Mouse (Mus musculus): ENCODE results near the gene Zkscan7.
"Not testable (repeated sequence)": the region's sequence is repeated elsewhere in the genome, so short reads cannot be mapped to it uniquely, and the experiment has no call there.

Gene Zkscan7

DNA sequence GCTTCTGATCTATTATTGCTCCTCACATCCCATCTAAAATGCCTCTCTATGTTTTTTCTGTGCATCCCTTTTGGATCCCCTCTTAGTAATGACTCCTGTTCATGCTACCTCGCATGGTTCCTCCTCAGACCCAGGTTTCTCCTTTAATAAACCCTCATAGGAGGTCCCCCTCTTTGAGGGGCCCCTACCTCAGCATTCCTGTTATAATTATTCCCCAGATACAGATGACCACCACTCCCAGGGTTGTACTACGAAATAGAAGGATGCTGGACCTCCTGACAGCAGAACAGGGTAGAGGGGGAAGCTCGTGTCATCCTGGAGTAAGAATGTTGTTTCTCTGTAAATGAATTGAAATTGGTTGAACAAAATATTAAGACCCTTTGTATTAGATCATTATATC lies at the start of gene Zkscan7:
Gene Zkscan7, plus strand, starts transcription at position 301 of the 400 bp plus-strand sequence.
- no peak for DNase-seq (ENCODE audit: low read depth, low spot score)

DNA sequence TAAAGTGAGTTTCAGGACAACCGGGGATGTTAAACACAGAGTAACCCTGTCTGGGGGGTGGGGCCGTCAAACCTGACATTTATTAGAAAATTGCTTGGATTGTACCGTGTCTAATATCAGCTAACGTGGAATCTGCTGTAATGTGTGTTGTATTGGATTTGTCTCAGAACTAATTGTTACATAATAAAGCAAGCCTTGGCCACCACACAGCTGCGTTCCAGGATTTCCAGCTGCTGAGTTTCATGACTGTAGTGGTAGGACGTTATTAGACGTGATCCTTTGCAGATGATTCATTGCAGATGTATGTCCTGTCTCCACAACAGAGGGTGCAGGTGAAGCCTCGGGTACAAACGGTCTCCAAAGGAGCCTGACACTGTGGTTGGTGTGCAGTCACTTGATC lies 49.4 kb upstream of the Zkscan7 start:
- no peak for DNase-seq (ENCODE audit: low read depth, low spot score)

DNA sequence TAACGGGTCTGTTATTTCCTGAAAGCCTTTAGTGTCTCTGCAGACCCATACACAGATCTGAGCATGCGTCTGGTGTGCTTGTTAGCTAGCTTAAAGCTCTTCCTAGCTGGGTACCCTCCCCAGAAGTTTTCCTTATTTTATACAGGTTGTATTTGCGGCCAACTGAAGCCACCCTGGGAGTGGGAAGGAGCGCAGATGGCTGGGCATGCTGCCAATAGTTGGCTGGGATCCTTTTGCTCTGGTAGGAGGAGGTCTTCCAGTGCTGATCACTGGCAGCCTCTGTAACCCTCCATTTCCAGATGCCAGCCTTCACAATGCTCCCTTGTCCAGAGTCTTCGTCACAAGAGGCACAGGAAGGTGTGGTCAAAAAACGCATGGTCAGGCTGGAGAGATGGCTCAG lies 48.7 kb upstream of the Zkscan7 start:
- peak; percentile 9 for DNase-seq (ENCODE audit: low read depth, low spot score)

GRCm38 (mm10) chr9:122837216-122837615 lies 48.3 kb upstream of the Zkscan7 start:
- DNase-seq (ENCODE audit: low read depth, low spot score): no peak

DNA sequence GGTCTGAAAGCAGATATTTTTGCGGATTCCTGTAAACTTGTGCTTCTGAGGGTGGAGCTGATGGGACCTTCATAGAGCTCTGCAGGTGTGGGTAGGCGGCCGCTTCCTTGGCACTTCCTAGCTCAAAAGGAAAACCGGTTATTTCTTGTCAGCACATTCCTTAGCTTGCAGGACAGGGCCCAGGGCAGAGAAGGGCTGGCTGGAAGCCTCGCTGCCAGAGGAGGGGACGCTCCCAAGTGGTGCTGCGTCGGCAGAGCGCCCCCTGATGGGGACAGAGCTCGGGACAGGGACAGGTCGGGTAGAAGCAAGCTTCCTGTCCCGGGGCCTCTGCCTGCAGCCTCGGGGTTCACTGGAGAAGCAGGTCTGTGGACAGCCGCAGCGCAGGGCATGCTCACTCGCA lies 47.8 kb upstream of the Zkscan7 start:
- DNase-seq (ENCODE audit: low read depth, low spot score): no peak

- no peak for DNase-seq (ENCODE audit: low read depth, low spot score)
These were observed 41.7 kb upstream of the Zkscan7 start, which contains the start of gene Gm35549 for GRCm38 (mm10) chr9:122843760-122844159. Gm35549 (minus strand) TSS chr9:122844035.

- no peak for DNase-seq (ENCODE audit: low read depth, low spot score)
These were observed 39.9 kb upstream of the Zkscan7 start for GRCm38 (mm10) chr9:122845621-122846020.

DNA sequence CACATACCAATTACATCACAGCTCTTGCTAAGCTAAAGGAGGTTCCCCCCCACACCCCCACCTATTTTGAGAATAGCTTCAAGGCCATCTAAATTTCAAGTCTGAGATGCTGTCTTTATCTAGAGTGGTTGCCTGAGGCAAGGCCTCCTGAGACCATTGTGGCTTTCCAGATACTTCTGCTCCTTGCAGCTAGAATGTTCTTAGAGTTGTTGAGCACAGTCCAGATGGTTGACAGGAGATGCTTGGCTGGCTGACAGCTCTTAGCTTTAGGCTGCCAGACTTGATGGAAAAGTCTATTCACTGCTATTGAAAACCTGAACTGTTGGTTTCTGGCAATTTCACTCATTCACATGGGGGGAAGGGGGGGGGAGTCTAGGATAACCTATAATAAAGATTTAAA lies 39.3 kb upstream of the Zkscan7 start:
- peak; percentile 66 for DNase-seq (ENCODE audit: low read depth, low spot score)

DNA sequence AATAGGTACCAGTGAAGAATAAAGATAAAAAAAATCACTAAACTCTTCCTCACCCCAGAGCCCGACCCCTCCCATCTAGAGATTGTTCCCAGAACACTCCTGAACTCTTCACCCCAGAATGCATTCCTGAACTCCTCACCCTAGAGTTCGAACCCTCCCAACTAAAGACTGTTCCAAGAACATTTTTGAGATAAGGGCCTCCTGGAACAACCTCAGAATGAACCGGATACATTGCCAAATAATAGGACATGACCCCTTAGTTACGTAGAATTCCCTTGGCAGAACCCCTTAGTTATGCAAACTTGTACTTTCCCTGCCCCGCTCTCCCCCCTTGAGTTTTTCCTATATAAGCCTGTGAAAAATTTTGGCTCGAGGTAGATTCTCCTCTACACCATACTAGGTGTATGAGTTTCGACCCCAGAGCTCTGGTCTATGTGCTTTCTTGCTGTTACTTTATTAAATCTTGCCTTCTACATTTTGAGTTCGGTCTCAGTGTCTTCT lies 37.6 kb upstream of the Zkscan7 start:
- DNase-seq (ENCODE audit: low read depth, low spot score): not testable (repeated sequence)

DNA sequence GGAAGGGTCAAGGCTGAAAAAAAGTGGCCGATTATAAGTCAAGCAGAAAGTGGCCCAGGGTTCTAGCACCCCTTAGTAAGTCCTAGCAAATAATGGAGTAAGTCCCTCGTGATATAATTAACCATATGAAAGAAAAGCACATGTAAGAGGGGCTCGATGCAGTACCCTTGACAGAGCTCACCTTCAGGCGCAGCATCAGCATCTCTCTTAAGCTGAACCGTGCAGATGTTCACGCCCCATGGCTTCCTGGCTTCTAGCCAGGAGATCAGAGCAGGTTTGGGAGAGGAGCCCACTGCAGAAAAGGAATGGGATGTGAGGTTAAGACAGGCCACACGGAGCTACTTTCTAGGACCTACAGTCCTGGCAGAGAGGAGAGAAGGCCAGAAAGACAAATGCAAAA lies 31.0 kb upstream of the Zkscan7 start:
- no peak for DNase-seq (ENCODE audit: low read depth, low spot score)

DNA sequence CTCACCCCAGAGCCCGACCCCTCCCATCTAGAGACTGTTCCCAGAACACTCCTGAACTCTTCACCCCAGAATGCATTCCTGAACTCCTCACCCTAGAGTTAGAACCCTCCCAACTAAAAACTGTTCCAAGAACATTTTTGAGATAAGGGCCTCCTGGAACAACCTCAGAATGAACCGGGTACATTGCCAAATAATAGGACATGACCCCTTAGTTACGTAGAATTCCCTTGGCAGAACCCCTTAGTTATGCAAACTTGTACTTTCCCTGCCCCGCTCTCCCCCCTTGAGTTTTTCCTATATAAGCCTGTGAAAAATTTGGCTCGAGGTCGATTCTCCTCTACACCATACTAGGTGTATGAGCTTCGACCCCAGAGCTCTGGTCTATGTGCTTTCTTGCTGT lies 30.3 kb upstream of the Zkscan7 start:
- DNase-seq (ENCODE audit: low read depth, low spot score): not testable (repeated sequence)

DNA sequence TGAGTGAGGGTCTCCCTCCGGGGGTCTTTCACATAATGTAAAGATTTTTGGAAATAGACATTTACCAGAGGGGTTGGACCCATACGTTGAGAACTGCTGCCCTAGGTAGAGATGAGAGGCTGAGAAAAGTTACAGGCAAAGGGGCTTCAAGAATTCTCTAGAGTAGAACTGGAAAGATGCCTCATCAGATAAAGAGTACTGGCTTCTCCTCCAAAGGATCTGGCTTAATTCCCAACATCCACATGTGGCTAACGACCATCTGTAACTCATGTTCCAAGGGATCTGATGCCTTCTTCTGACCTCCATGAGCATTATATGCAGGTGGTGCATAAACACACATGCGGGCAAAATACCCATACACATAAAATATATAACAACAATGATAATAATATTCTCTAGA lies 29.9 kb upstream of the Zkscan7 start:
- DNase-seq (ENCODE audit: low read depth, low spot score): no peak

- DNase-seq (ENCODE audit: low read depth, low spot score): no peak
These were observed 28.8 kb upstream of the Zkscan7 start for GRCm38 (mm10) chr9:122856716-122857115.

DNA sequence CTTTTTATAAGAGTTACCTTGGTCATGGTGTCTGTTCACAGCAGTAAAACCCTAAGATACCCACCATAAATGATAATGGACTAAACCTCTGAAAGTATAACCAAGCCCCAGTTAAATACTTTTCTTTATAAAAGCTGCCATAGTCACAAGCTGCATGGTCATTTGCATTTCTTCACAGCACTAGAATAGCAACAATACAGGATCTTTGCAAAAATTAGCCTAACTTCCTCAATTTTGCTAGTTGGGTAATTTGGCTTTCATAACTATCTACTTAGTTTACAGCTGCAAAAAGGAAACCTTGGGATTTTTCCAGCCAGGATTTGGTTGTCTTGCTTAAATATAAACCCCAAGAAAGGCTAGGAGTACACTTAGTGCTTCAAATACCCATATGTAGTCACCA lies 24.7 kb upstream of the Zkscan7 start:
- DNase-seq (ENCODE audit: low read depth, low spot score): no peak

GRCm38 (mm10) chr9:122863731-122864130 lies 21.8 kb upstream of the Zkscan7 start:
- no peak for DNase-seq (ENCODE audit: low read depth, low spot score)

GRCm38 (mm10) chr9:122864848-122865247 lies 20.6 kb upstream of the Zkscan7 start:
- peak; percentile 12 for DNase-seq (ENCODE audit: low read depth, low spot score)

- peak; percentile 89 for DNase-seq (ENCODE audit: low read depth, low spot score)
These were observed 19.8 kb upstream of the Zkscan7 start, which contains the start of gene Zfp445 for GRCm38 (mm10) chr9:122865697-122866166. Zfp445 (minus strand) TSS chr9:122866006.

- no peak for DNase-seq (ENCODE audit: low read depth, low spot score)
These were observed 19.3 kb upstream of the Zkscan7 start for GRCm38 (mm10) chr9:122866192-122866591.

- DNase-seq (ENCODE audit: low read depth, low spot score): no peak
These were observed 12.9 kb upstream of the Zkscan7 start for GRCm38 (mm10) chr9:122872595-122872994.

DNA sequence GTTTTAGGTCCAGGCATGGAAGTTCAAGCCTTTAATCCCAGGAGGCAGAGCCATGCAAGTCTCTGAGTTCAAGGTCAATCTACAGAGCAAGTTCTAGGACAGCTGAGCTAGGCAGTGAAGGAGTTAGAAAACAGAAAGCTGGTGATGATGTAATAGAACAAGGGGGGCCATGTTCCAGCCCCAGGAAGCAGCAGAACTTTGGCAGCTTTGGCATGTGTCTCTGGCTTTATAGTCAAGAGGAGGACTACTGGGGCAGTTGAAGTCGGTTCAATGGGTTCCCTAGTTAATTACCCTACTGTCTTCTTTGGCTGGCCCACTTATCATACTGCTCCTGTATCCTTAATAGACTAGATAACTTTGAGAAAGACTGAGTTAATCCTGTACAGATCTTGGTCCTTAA lies 10.8 kb upstream of the Zkscan7 start:
- DNase-seq (ENCODE audit: low read depth, low spot score): peak; percentile 13

DNA sequence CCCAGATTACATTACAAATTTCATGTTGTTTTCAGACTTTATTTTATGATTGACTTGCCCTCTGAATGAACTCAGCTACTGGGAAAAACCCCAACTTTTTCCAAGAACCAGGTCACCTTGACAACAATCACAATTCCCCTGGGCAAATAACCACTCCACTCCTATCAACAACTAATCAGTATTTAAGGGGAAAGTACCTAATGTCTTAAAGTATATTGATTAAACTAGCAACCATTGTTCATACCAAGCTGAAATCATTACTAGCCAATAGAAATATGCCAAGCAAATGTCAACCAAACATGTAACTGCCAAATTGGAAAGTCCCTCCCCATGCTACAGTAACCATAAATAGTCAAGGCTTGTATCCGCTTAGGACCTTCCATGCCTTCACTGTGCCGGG lies 10.3 kb upstream of the Zkscan7 start:
- peak; percentile 10 for DNase-seq (ENCODE audit: low read depth, low spot score)

DNA sequence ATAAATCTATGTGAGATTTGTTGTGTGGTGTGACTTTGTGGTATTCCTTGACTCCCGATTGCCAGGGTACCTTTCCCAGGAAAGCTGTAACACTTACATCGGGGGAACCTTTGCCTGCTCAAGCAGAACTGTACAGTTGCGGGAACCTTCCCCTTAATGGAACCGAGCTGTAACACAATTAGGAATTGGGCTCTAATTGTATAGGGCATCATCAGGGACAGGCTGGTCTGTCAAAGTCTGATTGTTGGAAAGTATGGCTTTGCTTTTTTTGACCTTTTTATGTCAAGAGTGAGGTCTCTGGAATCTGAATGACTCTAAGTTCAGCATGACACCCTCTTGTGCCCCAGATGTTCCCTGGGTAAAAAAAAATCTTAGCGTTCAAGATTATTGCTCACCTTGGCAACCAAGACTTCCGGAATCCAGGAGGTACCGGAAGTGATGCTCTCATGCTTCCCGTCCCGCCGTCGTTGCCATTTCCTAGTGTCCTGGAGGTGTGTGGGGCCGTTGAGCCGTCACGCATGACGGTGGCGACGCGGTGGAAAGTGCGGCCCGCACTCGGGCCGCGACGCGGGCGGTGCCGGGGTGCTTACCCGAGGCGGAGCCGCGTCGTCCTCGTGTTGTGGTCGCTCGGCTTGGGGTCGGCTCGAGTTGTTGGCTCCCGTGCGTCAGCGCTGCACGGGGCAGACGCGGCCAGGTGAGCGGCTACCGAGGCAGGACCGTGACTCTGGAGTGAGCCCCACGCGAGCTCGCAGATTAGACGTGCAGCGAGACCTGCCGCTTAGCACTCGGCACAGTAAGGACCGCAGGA lies 1.1 kb downstream of the Zkscan7 start:
- peak; percentile 84 for DNase-seq (ENCODE audit: low read depth, low spot score)

DNA sequence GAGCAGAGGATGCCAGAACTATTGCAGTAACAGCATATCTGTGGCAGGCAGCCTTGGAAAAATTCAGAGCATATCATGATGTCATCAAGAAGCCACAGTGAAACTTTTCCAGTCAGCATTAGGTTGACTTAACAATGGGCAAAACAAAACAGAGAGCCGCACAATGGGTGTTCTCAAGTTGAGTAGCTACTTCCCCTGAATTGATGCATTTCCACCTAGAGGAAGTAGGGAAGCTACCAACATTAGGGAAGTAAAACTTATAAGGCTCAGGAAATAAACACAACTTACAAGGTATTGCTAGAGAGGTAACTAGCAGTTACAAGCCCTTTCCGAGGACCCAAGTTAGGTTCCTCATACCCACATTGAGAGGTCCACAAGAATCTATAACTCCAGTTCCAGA lies 15.6 kb downstream of the Zkscan7 start:
- DNase-seq (ENCODE audit: low read depth, low spot score): no peak
